Mouse (Mus musculus) midbrain, embryonic 13.5 days (tissue): ENCODE results near the gene Olfr545. TPM values are rescaled to one million over a fixed set of nuclear protein-coding genes. Genes with fewer than 3 reads are reported as not detected.
"Not testable (repeated sequence)": the region's sequence is repeated elsewhere in the genome, so short reads cannot be mapped to it uniquely, and the experiment has no call there.

Source experiments
- ATAC-seq: fragments of 200-750 bp; cut with Nextera tagmentation; 2 replicates; pipeline ENCODE4 v1.8.0; 2017; ENCODE audit warnings: mild to moderate bottlenecking, moderate TSS enrichment, moderate library complexity
- H3K27ac ChIP-seq: fragments of 300-500 bp; sonication (generic); 2 replicates; pipeline ENCODE4 v1.5.1; 2015; ENCODE audit warnings: inconsistent platforms, mild to moderate bottlenecking, moderate library complexity
- H3K27me3 ChIP-seq: fragments of 300-500 bp; sonication (generic); 2 replicates; pipeline ENCODE4 v1.6.1; 2015; ENCODE audit warnings: mild to moderate bottlenecking, inconsistent platforms
- H3K36me3 ChIP-seq: fragments of 300-500 bp; sonication (generic); 2 replicates; pipeline ENCODE4 v1.6.1; 2015; ENCODE audit warnings: mild to moderate bottlenecking, inconsistent platforms
- H3K4me1 ChIP-seq: fragments of 300-500 bp; sonication (generic); replicated peaks from 2 replicates; pipeline ENCODE4 v1.6.1; 2015; ENCODE audit warnings: inconsistent platforms
- H3K4me2 ChIP-seq: fragments of 300-500 bp; sonication (generic); replicated peaks from 2 replicates; pipeline ENCODE4 v1.6.1; 2015; ENCODE audit warnings: moderate library complexity, mild to moderate bottlenecking, inconsistent platforms
- H3K4me3 ChIP-seq: fragments of 300-500 bp; sonication (generic); replicated peaks from 2 replicates; pipeline ENCODE4 v1.5.1; 2015; ENCODE audit warnings: mild to moderate bottlenecking, inconsistent platforms
- H3K9ac ChIP-seq: fragments of 300-500 bp; sonication (generic); replicated peaks from 2 replicates; pipeline ENCODE4 v1.6.1; 2015; ENCODE audit warnings: mild to moderate bottlenecking, inconsistent platforms
- H3K9me3 ChIP-seq: fragments of 300-500 bp; sonication (generic); 2 replicates; pipeline ENCODE4 v1.6.1; 2016; ENCODE audit warnings: mild to moderate bottlenecking, inconsistent platforms
- WGBS: fragments of 180-500 bp; shearing (Covaris S2); methylation state at CpG from one replicate; pipeline ENCODE4 v1.1.7; 2015; 5-methylcytosine and 5-hydroxymethylcytosine counted together
- polyA plus RNA-seq: library from polyadenylated mRNA; unstranded; fragments of >200 nt; fragmentation: Nextera tagmentation; extraction: Ambion mirVana; gene quantifications from 2 replicates; pipeline ENCODE4 v1.2.1, GENCODE M21; 2015

Gene Olfr545
- polyA plus RNA-seq, 1 experiment from 2014 or later = 0.30 TPM

- Histone ChIP-seq H3K27ac (no peak overlapping the region), H3K9ac (no peak overlapping the region), H3K4me2 (no peak overlapping the region), H3K4me3 (no peak overlapping the region), H3K36me3 (no peaks in the 10 kb centered on the region), H3K4me1 (0 out of 2 replicates have a peak, but pooled peaks cover 3% of the 10 kb centered on the region), H3K27me3 (peaks cover 8% of the 10 kb centered on the region; the same call in 1 of the 2 replicates), H3K9me3 (no peaks in the 10 kb centered on the region)
- WGBS = 87% methylated on average over 9 of the region's 9 CpGs
- no peak for ATAC-seq
Observed at GRCm38 (mm10) chr7:102508066-102508465, 8.7 kb upstream of the Olfr545 start.

GRCm38 (mm10) chr7:102506848-102507247 lies 7.5 kb upstream of the Olfr545 start:
- no peak overlapping the region for H3K4me3 ChIP-seq
- H3K9ac ChIP-seq = no peak overlapping the region
- no peak overlapping the region for H3K27ac ChIP-seq
- 44% methylated on average over 3 of the region's 3 CpGs for WGBS
- peak; percentile 90 for ATAC-seq
- no peaks in the 10 kb centered on the region for H3K4me1 ChIP-seq
- H3K4me2 ChIP-seq = no peak overlapping the region
- no peaks in the 10 kb centered on the region for H3K9me3 ChIP-seq
- peaks cover 2% of the 10 kb centered on the region; the same call in 1 of the 2 replicates for H3K27me3 ChIP-seq
- H3K36me3 ChIP-seq = no peaks in the 10 kb centered on the region

GRCm38 (mm10) chr7:102501986-102502385 lies 2.6 kb upstream of the Olfr545 start:
- ATAC-seq = no peak
- H3K9me3 ChIP-seq = no peaks in the 10 kb centered on the region
- H3K36me3 ChIP-seq = no peaks in the 10 kb centered on the region
- no peaks in the 10 kb centered on the region for H3K27me3 ChIP-seq
- H3K4me2 ChIP-seq = no peak overlapping the region
- no peaks in the 10 kb centered on the region for H3K4me1 ChIP-seq
- H3K4me3 ChIP-seq = no peak overlapping the region
- no peak overlapping the region for H3K9ac ChIP-seq
- WGBS = 85% methylated on average over 5 of the region's 5 CpGs
- H3K27ac ChIP-seq = no peak overlapping the region

GRCm38 (mm10) chr7:102494416-102494815 lies 5.0 kb downstream of the Olfr545 start:
- WGBS = 54% methylated on average over 7 of the region's 7 CpGs
- not testable (repeated sequence) for H3K9me3 ChIP-seq, H3K27me3 ChIP-seq, ATAC-seq, H3K4me3 ChIP-seq, H3K4me1 ChIP-seq, H3K4me2 ChIP-seq, H3K27ac ChIP-seq, H3K9ac ChIP-seq, H3K36me3 ChIP-seq

GRCm38 (mm10) chr7:102488161-102488560 lies 11.2 kb downstream of the Olfr545 start, which contains the start of gene Olfr544:
Olfr544 (minus strand) TSS chr7:102488313.
- H3K36me3 ChIP-seq = no peaks in the 10 kb centered on the region
- H3K9ac ChIP-seq = no peak within 1 kb of the TSS
- H3K9me3 ChIP-seq = no peaks in the 10 kb centered on the region
- H3K27ac ChIP-seq = no peak within 1 kb of the TSS
- no peak for ATAC-seq
- WGBS = 42% methylated on average over 1 of the region's 1 CpGs
- no peaks in the 10 kb centered on the region for H3K27me3 ChIP-seq
- no peak within 1 kb of the TSS for H3K4me2 ChIP-seq
- no peak within 1 kb of the TSS for H3K4me3 ChIP-seq
- H3K4me1 ChIP-seq = no peaks in the 10 kb centered on the region

GRCm38 (mm10) chr7:102486105-102486504 lies 13.3 kb downstream of the Olfr545 start:
- Histone ChIP-seq H3K9me3 (no peaks in the 10 kb centered on the region), H3K9ac (no peak overlapping the region), H3K4me2 (no peak overlapping the region), H3K4me3 (no peak overlapping the region), H3K36me3 (no peaks in the 10 kb centered on the region; the same call in 1 of the 2 replicates), H3K4me1 (no peaks in the 10 kb centered on the region), H3K27me3 (no peaks in the 10 kb centered on the region), H3K27ac (no peak overlapping the region)
- ATAC-seq = no peak
- WGBS = 86% methylated on average over 1 of the region's 1 CpGs

- H3K27ac ChIP-seq, H3K9me3 ChIP-seq, H3K36me3 ChIP-seq, H3K4me1 ChIP-seq, H3K4me3 ChIP-seq, H3K27me3 ChIP-seq, H3K4me2 ChIP-seq, H3K9ac ChIP-seq, ATAC-seq: not testable (repeated sequence)
- WGBS = 72% methylated on average over 8 of the region's 8 CpGs
Observed at GRCm38 (mm10) chr7:102484766-102485165, 14.6 kb downstream of the Olfr545 start.

GRCm38 (mm10) chr7:102483665-102484064 lies 15.7 kb downstream of the Olfr545 start:
- Histone ChIP-seq H3K9ac (no peak overlapping the region), H3K4me3 (no peak overlapping the region), H3K4me1 (no peaks in the 10 kb centered on the region), H3K36me3 (no peaks in the 10 kb centered on the region; the same call in 1 of the 2 replicates), H3K27me3 (no peaks in the 10 kb centered on the region), H3K4me2 (no peak overlapping the region), H3K9me3 (no peaks in the 10 kb centered on the region), H3K27ac (no peak overlapping the region)
- 92% methylated on average over 2 of the region's 2 CpGs for WGBS
- ATAC-seq = no peak

GRCm38 (mm10) chr7:102481579-102481978 lies 17.8 kb downstream of the Olfr545 start, which contains the start of gene Olfr543:
Olfr543 (minus strand) TSS chr7:102481679.
- Histone ChIP-seq H3K4me1 (no peaks in the 10 kb centered on the region), H3K27me3 (no peaks in the 10 kb centered on the region), H3K36me3 (no peaks in the 10 kb centered on the region; the same call in none of the 2 replicates), H3K4me2 (no peak within 1 kb of the TSS), H3K4me3 (no peak within 1 kb of the TSS), H3K27ac (no peak within 1 kb of the TSS), H3K9ac (no peak within 1 kb of the TSS), H3K9me3 (no peaks in the 10 kb centered on the region)
- no peak for ATAC-seq
- WGBS = 91% methylated on average over 4 of the region's 4 CpGs

- 93% methylated on average over 4 of the region's 4 CpGs for WGBS
Observed at GRCm38 (mm10) chr7:102480821-102481220, 18.6 kb downstream of the Olfr545 start.

GRCm38 (mm10) chr7:102479368-102480078 lies 19.9 kb downstream of the Olfr545 start:
- Histone ChIP-seq H3K36me3 (no peaks in the 10 kb centered on the region; the same call in none of the 2 replicates), H3K9me3 (no peaks in the 10 kb centered on the region), H3K4me1 (no peaks in the 10 kb centered on the region), H3K9ac (no peak overlapping the region), H3K4me3 (no peak overlapping the region), H3K27ac (no peak overlapping the region), H3K27me3 (no peaks in the 10 kb centered on the region), H3K4me2 (no peak overlapping the region)
- ATAC-seq = no peak
- 87% methylated on average over 5 of the region's 5 CpGs for whole genome bisulfite sequencing

More at GRCm38 (mm10) chr7:102480821-102481220, 18.6 kb downstream of the Olfr545 start:
- Histone ChIP-seq H3K9ac (no peak overlapping the region), H3K27ac (no peak overlapping the region), H3K27me3 (no peaks in the 10 kb centered on the region), H3K4me1 (no peaks in the 10 kb centered on the region), H3K9me3 (no peaks in the 10 kb centered on the region), H3K4me3 (no peak overlapping the region), H3K36me3 (no peaks in the 10 kb centered on the region; the same call in none of the 2 replicates), H3K4me2 (no peak overlapping the region)
- ATAC-seq = no peak

GRCm38 (mm10) chr7:102478926-102479325 lies 20.4 kb downstream of the Olfr545 start:
- Histone ChIP-seq H3K4me3 (no peak overlapping the region), H3K9ac (no peak overlapping the region), H3K27ac (no peak overlapping the region), H3K9me3 (no peaks in the 10 kb centered on the region), H3K4me2 (no peak overlapping the region), H3K4me1 (no peaks in the 10 kb centered on the region), H3K27me3 (no peaks in the 10 kb centered on the region), H3K36me3 (no peaks in the 10 kb centered on the region; the same call in none of the 2 replicates)
- no peak for ATAC-seq
- 90% methylated on average over 3 of the region's 3 CpGs for WGBS
